Mouse (Mus musculus) embryonic stem cell, embryonic (primary cell): ENCODE measurements at regions not wholly inside any gene's neighbourhood (a gene's known extent, or its start where the extent isn't known, plus 50 kb on each side); places are given as distances from the start of the nearest gene placed in this dataset.

Experiments used
- CTCF ChIA-PET, 4 experiments: fragments of 300-600 bp in 2 of 4; fragments of 350-600 bp in 2 of 4; sonication (Branson Sonifier 250); formaldehyde crosslinking; loops; one replicate each; lab custom pipeline; 2022; ENCODE audit warnings: inconsistent platforms in 2 of 4; lab: Charles Lee
- POLR2A ChIA-PET, 4 experiments: fragments of 300-600 bp in 2 of 4; fragments of 350-600 bp in 2 of 4; sonication (Branson Sonifier 250); formaldehyde crosslinking; loops; one replicate each; lab custom pipeline; 2022; ENCODE audit warnings: antibody characterized with exemption in 4 of 4, inconsistent platforms in 1 of 4; lab: Charles Lee

DNA sequence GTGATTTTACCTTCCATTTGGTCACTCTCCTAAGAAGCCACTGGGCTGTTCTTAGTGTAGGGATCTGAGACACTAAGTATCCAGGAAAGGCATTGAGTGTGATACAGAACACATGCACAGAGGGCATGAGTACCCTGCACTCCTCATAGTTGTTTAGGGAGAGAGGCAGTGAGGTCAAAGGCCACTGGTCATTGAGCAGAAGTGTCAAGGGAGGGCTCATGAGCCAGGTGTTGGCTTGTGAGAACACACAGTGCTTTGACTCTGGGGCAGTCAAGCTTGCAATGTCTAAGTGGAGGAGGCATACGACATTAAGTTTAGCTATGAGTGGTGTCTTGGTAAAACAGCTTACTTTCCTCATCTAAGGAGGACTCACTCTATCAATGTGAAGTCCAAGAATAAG is 65.9 kb upstream of the Plpp4 start:
- ChIA-PET POLR2A (no interaction called here), CTCF (no interaction called here)

DNA sequence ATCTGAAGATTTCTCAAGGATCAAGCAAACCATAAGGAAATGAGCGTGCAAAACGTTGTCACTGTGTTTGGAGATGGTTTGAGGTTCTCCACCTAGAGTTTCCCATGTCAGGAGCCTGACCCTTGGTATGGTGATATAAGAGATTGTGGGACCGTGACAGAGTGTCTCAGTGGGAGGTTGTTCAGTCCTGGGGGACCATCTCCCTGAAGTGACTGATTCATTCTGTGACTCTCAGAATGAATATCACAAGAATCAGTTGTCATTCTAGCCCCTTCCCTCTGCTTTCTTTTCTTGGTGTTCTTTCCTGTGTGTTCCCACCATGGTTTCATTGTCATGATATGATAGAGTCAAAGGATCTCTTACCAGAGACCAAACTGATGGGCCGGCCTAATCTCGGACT is 49.8 kb upstream of the Plpp4 start:
- POLR2A ChIA-PET = no interaction called here
- CTCF ChIA-PET = no interaction called here
